Mouse (Mus musculus) frontal cortex, postnatal 14 days (tissue): ENCODE measurements at regions not wholly inside any gene's neighbourhood (a gene's known extent, or its start where the extent isn't known, plus 50 kb on each side); places are given as distances from the start of the nearest gene placed in this dataset.
"Not testable (repeated sequence)": the region's sequence is repeated elsewhere in the genome, so short reads cannot be mapped to it uniquely, and the experiment has no call there.

Source experiments
- DNase-seq, 2 experiments: peaks; one replicate each; pipeline ENCODE4 v3.0.0; 2022; ENCODE audit warnings: low spot score in 2 of 2

DNA sequence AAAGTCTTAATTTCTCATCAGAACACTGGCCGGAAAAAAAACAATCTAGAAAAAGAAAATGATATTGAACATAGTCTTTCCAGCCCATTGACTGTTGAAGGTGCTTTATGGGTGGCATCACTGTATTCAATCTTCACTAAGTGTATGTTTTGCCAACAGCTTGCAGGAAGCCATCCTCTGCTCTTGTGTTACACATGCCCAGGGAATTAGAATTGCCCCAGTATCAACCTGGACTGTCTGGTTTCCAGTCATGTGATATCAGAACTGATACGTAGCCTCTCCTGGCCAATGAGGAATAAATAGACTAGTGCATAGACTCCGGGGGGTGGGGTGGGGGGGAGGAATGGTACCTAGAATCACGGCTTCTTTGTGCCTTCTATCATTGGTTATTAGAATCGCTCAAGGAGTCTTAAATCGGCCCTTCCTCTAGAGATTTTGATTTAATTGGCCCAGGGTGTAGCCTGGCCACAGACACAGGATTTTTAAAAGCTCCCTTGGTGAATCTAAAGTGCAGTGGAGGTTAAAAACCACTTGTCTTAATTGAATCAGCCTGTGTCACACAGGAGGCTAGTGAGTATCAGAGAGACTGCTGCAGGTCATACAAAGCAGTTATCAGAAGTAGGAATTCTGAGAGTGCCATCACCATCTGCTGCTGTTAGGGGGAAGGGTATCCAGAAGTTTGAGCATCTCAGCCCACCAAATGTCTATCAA lies 218.0 kb upstream of the Klf3 start:
- no peak for DNase-seq

DNA sequence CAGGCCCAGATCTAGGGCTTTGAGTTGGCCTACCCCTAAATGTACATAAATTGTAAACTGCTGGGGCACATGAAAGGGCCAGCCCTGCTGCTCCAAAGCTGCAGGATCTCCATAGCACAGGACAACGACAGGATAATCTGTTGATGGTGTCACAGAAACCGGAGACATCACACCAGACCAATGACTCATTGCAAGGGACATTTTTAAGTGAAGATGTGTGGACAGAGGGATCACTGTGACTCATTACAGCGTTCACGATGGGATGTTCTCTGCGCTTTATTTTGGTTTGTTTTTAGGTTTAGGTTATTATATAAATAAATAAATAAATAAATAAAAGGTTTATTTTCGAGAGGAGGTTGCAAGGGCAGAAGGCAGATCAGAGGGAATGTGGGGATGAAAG lies 216.9 kb upstream of the Klf3 start:
- no peak for DNase-seq

DNA sequence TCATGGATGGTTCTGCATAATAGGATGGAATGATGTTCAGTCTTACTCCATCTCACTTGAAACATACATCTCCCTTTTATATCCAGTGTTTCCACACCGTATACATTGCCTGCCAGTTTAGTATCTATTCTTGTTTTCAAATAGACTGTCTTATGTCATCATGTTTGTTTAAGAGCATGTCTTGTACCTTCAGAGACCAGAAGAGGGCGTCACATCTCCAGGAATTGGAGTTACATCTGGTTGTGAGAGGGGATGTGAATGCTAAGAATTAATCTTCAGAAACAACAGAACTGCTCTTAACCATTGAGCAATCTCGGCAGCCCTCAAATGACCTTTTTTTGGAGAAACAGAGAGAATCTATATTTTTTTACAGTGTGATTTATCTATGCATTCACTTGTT lies 216.3 kb upstream of the Klf3 start:
- DNase-seq = no peak

DNA sequence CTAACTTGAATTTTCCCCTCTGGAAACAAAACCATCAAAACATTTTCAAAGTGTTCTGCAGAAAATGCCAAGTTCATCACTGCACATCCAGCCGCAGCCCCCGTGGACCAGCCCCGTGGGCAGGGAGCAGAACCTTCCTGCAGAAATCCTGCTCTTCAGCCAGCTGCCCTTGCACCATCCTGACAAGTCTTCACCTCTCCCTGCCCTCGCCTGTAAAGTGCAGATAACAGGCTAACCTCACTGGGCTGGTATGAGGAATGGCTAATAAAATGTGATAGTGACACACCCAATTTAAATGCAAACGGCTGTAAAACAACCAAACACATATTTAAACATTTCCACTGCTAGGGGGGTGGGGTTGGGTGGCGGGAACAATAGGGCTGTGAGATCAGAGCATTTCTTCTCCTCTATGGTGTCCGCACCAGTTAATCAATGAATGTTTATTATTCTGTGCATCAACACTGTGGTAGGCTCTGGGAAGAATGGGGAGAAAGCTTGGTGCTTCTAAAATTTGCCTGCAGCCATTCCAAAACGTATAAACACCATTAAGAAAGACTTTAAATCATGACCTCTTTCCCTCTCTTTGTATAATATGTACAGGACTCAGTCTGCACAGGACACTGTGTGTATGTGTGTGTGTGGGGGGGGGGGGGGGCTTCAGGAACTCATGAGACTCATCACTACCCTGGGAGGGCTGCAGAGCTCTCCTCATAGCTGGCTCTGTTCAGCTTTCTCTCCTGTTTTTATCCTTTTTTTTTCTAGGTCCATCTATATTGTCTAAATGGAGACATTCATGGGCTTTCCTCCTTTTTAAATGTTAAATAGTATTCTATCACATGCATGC lies 215.1 kb upstream of the Klf3 start:
- DNase-seq = no peak

DNA sequence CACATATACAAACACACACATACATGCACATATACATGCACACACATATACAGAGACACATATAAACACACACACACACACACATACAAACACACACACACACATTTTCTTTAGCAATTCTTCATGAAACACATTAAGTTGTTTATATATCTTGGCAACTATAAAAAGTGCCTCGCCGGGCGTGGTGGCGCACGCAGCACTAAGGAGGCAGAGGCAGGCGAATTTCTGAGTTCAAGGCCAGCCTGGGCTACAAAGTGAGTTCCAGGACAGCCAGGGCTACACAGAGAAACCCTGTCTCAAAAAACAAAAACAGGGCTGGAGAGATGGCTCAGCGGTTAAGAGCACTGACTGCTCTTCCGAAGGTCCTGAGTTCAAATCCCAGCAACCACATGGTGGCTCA lies 214.4 kb upstream of the Klf3 start:
- not testable (repeated sequence) for DNase-seq

DNA sequence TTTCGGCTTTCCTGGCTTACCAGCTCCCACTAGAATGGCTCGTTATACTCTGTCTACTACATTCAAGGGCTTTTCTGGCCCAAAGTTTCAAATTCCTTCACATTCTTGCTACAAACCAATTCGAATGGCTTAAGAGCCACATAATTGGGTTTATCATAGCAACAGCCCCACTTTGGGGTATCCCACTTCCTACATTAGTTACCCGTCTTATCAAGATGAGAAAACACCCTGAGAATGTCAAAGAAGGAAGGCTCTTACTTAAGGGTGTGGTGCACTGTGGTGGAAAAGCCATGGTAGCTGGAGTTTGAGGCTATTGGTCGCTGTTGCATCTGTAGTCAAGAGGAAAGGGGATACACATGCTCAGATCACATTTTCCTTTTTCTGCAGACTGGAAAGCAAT lies 213.2 kb upstream of the Klf3 start:
- no peak for DNase-seq

DNA sequence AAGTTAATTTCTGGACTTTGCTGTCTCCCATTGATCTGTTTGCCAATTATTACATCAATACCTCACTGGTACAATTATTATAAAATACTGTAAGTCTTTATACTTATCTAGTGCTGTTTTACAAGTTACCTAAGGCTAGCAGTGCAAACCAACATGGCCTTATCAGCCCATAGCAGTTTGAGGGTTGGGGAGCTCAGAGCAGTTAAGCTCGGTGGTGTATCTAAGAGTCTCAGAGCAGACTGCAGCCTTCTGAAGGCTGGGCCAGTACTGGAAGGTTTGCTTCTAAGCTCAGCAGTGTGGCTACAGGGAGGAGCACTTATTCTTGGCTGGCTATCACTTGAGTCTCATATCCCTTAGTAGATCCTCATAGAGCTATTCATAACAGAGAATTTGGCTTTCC lies 212.4 kb upstream of the Klf3 start:
- DNase-seq = no peak

DNA sequence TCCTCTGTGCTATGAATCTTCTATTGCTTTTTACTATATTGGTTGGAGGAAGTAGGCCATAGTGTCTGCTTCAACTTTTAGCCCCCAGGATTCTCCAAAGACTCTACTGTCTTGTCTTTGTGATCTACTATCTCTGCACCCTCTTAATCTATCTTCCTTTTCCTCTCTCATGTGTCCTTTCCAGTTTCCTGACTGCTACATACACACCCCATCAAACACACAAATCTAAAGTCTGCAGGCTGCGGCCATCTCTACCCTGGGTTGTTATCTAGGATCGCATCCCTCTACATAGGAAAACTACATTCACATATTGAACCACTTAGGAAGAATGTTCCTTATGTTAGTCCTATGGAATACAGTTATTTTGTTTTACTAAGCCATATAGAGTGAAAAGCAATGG lies 211.4 kb upstream of the Klf3 start:
- no peak for DNase-seq

DNA sequence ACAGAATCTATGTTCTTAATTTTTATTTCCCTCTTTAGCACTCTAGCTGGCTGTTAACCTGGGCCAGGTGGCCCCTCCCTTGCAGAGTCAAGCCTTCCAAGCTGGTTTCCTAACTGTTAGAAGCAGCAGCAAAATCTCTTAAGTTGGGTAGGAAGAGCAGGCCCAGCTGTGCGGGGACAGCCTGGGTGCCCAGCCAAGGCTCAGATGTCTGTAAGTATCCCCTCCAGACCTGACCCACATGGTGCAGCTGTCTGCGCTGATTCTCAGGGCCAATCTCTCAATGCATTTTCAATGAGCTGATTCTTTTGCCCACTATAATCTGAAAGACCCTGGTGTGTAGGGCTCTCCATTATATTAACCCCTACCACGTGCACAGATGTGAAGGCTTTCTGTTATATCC lies 208.0 kb upstream of the Klf3 start:
- no peak for DNase-seq

DNA sequence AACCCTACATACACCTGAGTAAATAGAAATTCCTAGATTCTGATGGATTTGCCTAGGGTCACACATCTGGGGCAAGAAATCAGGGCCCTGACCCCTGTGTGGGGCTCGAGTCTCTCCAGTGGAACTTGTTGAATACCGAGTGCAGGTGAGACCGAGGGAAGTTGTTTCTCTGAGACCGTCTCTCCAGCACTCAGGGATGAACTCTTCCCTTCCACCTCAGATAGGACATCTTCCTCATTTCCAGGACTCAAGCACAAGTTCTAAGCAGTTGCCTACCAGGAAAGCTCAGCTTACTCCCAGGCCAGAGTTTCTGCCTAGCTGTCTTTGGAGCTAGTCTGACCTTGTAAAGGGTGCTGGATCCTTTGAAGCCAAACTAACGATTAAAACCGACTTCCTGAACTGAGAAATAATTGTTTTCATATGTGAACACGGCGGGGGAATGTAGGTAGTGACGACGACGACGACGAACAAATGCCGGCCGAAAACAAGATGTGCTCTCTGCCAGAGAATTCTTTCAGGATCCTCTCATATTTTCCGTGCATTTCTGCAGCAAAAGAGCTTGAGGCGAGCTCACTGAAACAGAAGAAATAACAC lies 207.3 kb upstream of the Klf3 start:
- no peak for DNase-seq

DNA sequence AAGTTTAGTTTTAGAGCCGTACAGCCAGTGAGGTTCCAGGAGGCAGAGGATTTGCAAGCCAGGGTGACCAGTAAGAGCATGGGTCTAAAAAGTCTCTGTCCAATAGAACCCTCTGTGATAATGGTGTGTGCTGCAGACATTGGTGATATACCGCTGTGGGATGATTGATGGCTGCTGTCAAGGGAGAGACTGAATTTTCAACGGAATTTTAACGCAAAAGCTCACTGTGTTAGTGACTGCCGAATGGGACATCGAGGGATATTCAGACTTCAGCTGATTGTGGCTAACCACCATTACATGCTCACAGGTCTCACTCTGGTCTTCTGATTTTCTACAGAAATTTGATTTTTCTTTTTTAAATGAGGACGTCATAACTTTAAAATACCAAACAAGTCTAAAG lies 206.2 kb upstream of the Klf3 start:
- DNase-seq = no peak

DNA sequence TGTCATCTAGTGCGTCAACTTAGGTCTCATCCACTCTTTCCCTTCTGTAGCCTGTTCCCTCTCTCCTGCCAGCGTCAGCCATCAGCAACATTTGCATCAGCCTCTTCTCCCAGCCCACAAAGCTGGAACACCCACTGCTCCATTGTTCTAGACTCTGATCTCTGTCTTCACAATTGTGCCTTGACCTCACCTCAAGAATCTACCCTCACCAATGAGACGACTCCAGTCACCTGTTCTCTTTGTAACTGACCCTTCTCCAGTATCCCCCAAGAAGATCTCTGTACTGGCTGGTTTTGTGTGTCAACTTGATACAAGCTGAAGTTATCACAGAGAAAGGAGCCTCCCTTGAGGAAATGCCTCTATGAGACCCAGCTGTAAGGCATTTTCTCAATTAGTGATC lies 205.7 kb upstream of the Klf3 start:
- no peak for DNase-seq

DNA sequence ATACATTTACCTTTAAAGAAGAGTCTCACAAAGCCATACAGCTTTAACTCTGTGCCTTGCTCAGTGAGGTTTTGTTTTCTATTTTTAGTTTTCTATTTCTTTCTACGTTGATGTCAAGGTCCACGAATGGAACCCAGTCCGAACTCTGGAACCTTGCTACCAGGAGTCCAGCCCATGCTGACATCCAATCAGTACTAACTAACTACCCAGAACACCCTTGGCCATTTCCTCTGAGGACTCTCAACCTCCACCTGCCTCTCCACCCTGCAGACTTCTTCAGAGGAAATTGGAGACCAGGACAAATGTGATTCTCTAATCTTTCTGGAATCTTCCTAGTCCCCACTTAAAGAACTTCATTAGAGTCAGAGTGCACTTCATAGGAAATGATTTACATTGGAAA lies 204.6 kb upstream of the Klf3 start:
- DNase-seq = no peak

DNA sequence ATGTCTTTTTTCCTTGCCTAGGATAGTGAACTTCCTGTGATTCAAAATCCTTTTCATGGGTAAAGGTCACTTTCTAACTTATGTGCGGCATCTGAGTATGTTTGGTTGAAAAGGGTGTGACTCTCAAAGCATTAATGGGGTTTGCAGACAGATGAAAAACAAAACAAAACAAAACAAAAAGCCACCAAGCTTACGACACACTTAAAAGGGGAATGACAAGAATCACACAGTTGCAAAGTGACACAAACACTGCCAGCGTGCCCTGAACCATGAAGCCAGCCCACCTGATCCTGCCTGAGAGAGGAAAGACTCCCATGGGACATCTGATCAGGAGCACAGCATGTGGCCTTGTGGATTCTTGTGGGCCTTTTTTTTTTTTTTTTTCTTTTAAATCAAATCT lies 204.2 kb upstream of the Klf3 start:
- no peak for DNase-seq

DNA sequence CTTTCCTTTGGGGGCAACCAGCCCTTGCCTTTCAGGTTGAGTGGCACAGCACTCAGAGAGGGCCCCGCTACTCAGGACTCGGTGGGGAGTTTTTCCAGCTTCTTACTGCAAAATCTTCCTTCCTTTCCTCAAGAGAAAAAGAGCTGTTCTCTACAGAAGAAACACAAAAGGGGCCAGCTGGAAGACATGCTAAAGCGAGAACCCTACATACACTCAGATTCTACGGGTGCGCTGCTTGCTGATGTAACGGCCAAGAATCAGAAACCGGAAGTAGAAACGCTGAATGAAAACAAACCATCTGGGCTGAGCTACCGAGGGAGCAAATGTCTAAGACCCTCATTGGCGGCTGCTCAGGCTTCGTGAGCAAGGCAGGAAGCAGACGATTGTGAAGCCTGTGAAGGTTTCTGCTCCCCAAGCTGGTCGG lies 203.3 kb upstream of the Klf3 start:
- no peak for DNase-seq

DNA sequence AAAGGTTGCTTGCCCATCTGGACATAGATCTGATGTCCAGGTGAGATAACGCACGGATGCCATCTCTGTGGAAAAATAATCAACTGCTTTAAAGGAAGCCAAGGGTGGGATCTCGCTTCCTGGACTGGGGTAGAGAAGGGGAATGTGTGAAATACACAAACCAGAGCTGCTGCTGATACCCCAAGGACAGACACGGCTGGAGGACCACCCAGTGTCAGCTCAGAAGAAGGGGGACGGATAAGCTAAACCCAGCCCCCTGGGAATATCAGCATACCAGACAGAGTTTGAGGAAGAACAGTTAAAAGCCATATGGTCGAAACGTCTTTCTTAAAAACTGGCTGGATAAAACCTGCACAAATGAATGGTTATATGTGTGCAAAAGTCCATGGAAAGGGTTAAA lies 202.8 kb upstream of the Klf3 start:
- DNase-seq = no peak

DNA sequence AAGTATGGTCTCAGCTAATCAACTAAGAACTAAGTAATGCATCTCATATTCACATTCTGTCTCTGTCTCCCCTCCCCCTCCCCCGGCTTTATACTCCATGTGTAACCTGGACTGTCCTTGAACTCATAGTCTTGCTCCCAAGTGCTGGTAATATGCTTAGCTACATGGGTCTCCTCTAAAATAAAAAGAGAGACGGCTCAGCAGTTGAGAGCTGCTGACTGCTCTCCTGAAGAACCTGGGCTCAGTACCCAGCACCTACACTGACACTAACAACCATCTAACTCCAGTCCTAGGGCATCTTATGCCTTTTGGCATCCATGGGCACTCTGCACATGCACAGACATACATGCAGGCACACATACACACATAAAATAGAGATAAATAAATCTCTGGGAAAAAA lies 202.4 kb upstream of the Klf3 start:
- DNase-seq = no peak

DNA sequence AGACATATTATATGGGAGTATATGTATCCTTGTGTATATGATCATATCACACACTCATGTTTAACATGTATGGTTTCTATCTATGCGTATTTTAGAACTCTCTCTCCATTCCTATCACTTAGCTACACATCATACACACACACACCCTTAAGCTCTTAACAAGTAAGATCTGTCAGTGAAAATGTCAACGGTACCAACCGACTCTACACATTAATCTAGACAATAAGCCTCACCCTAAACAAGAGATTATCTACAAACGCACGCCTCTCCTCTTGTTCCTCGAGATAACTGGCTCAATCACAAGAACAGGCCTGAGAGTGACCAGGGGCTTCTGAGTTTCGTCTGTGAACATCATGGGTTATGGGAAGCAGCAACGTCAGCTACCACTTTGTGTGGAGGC lies 201.9 kb upstream of the Klf3 start:
- DNase-seq = no peak

DNA sequence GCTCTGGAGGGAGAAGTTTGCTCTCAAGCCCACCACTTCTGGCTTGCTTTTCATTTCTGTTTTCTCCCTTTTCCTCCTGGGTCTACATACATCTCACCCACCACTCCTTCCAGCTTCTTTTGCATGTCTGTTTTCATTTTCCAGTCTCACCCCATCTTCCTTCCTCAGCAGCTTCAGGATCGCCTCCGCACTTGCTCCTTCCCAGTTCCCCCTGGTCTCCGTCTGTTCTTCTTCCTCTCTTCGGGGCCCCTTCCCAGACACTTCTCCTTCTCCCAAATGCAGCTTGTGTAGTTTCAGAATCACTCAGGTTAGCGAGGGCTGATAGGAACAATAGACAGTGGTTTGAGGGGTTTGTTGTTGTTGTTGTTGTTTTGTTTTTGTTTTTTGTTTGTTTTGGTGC lies 201.4 kb upstream of the Klf3 start:
- DNase-seq = no peak

DNA sequence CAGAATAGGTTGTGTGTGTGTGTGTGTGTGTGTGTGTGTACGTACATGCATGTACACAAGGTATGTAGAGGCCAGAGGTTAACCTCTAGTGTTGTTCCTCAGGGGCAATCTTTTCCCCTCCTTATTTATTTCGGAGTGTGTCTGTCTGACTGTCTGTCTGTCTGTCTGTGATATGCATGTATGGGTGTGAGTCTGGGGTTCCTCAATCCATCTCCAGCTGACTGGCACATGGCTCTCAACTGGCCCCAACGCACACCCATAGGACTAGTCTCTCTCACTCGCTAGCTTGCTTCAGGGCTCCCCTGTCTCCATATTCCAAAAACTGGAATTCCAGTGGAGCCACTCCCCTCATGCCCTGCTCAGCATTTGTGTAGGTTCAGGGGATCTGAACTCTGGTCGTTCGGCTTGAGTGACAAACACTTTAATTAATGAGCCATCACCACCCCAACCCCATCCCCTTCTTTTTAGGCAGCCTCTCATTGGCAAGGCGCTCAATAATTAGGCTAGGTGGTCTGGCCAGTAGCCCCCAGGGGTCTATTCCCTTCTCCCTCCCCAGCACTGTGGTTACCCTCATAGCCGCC lies 200.7 kb upstream of the Klf3 start:
- no peak for DNase-seq

DNA sequence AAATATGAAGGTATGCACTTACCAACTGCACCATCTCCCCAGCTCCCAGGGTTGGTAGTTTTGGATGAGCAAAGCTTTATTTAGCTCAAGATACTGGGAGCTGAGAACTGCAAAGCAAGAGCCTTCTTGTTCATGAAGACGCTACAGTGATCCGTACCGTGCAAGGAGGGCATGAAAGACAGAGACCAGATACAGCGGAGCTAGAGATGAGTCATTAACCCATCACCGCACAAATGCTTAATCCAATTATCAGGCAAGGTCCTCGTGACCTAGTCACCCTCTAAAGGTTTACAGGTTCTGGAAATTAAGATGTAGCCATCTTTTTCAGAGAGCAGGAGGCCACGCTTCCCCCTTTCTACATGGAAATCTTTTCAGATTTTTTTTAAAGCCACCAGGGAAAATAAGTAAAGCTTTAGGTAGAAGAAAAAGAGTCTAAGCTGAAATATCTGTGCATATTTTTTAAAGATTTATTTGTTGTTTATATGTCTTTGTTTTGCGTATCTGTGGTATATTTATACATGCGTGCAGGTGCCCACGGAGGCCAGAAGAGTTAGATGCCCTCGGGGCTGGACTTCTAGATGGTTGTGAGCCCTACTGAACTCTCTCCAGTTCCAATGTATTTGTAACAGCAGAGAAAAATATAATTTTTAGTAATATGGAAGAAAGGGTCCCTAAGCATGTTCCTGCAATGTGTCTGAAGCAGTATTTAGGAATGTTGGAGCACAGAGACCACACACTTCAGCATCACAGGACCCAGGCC lies 200.0 kb upstream of the Klf3 start:
- no peak for DNase-seq

DNA sequence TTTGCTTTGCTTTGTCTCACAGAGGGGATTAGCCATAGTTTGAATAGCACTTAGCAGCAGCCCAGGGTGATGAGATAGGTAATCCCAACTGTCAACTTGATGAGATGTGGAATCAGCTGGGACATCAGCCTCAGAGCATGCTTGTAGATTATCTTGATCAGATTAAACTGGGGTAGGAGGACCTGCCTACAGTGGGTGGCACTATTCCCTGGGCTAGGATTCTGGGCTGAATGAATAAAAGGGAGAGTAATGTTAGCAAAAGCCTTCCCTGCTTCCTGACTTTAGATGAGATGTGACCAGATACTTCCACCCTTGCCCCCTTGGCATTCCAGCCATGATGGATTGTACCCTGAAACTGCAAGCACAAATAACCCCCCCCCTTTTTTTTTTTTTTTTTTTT lies 198.0 kb upstream of the Klf3 start:
- DNase-seq = no peak
